Mouse (Mus musculus): ENCODE measurements at regions not wholly inside any gene's neighbourhood (a gene's known extent, or its start where the extent isn't known, plus 50 kb on each side); places are given as distances from the start of the nearest gene placed in this dataset.

DNA sequence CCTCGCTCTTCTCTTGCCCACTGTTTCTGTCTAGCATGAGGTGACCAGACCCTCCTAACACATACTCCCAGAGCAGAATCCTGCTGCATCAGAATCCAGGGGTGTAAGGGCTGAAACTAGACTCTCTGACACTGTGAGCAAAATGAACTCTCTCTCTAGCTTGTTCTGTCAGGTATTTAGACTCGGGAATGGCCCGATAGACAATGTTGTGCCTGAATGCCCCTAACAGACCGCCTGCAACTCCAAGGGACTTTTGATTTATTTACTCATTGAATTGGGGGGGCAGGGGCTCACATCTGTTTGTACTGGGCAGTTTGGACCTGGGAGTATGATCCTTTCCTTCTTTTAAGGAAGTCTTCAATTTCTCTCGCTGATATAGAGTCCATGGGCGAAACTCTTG lies 469.3 kb upstream of the Trpc7 start:
- no peaks in the 10 kb centered on the region for H3K36me3 ChIP-seq (ENCODE audit: control insufficient read depth, insufficient read depth, low read length)
- no peaks in the 10 kb centered on the region for H3K27me3 ChIP-seq (ENCODE audit: control insufficient read depth, insufficient read depth, low read length)
- WGBS (ENCODE audit: insufficient replicate concordance), result 85% methylated on average over 6 of the region's 6 CpGs
- H3K27ac ChIP-seq (ENCODE audit: low read depth, low read length), result no peak overlapping the region
- H3K9ac ChIP-seq (ENCODE audit: low read depth, low read length), result no peak overlapping the region
- H3K4me1 ChIP-seq (ENCODE audit: control insufficient read depth, insufficient read depth, low read length), result no peaks in the 10 kb centered on the region
- no peak overlapping the region for H3K4me2 ChIP-seq
- H3K4me3 ChIP-seq (ENCODE audit: low read depth, low read length), result no peak overlapping the region
- ATAC-seq (replicated peaks; ENCODE audit: insufficient number of reproducible peaks, low FRiP score, low TSS enrichment), result no peak
- no peaks in the 10 kb centered on the region for H3K9me3 ChIP-seq (replicated peaks; ENCODE audit: control insufficient read depth, low read length)

GRCm38 (mm10) chr13:57364396-57364795 lies 468.6 kb upstream of the Trpc7 start:
- no peak for ATAC-seq (replicated peaks; ENCODE audit: insufficient number of reproducible peaks, low FRiP score, low TSS enrichment)
- H3K27me3 ChIP-seq (ENCODE audit: control insufficient read depth, insufficient read depth, low read length), result no peaks in the 10 kb centered on the region

GRCm38 (mm10) chr13:57362563-57362962 lies 466.8 kb upstream of the Trpc7 start:
- no peak overlapping the region for H3K27ac ChIP-seq (ENCODE audit: low read depth, low read length)
- 24% methylated on average over 6 of the region's 6 CpGs for WGBS (ENCODE audit: insufficient replicate concordance)
- H3K4me1 ChIP-seq (ENCODE audit: control insufficient read depth, insufficient read depth, low read length), result no peaks in the 10 kb centered on the region
- no peak overlapping the region for H3K4me2 ChIP-seq
- H3K27me3 ChIP-seq (ENCODE audit: control insufficient read depth, insufficient read depth, low read length), result no peaks in the 10 kb centered on the region
- H3K4me3 ChIP-seq (ENCODE audit: low read depth, low read length), result no peak overlapping the region
- no peaks in the 10 kb centered on the region for H3K36me3 ChIP-seq (ENCODE audit: control insufficient read depth, insufficient read depth, low read length)
- H3K9me3 ChIP-seq (replicated peaks; ENCODE audit: control insufficient read depth, low read length), result no peaks in the 10 kb centered on the region
- no peak overlapping the region for H3K9ac ChIP-seq (ENCODE audit: low read depth, low read length)
- ATAC-seq (replicated peaks; ENCODE audit: insufficient number of reproducible peaks, low FRiP score, low TSS enrichment), result no peak

More at GRCm38 (mm10) chr13:57364396-57364795, 468.6 kb upstream of the Trpc7 start:
- WGBS (ENCODE audit: insufficient replicate concordance), result 90% methylated on average over 2 of the region's 2 CpGs
- Histone ChIP-seq H3K4me1 (ENCODE audit: control insufficient read depth, insufficient read depth, low read length) (no peaks in the 10 kb centered on the region), H3K36me3 (ENCODE audit: control insufficient read depth, insufficient read depth, low read length) (no peaks in the 10 kb centered on the region), H3K4me3 (ENCODE audit: low read depth, low read length) (no peak overlapping the region), H3K27ac (ENCODE audit: low read depth, low read length) (no peak overlapping the region), H3K9me3 (replicated peaks; ENCODE audit: control insufficient read depth, low read length) (no peaks in the 10 kb centered on the region), H3K4me2 (no peak overlapping the region), H3K9ac (ENCODE audit: low read depth, low read length) (no peak overlapping the region)

DNA sequence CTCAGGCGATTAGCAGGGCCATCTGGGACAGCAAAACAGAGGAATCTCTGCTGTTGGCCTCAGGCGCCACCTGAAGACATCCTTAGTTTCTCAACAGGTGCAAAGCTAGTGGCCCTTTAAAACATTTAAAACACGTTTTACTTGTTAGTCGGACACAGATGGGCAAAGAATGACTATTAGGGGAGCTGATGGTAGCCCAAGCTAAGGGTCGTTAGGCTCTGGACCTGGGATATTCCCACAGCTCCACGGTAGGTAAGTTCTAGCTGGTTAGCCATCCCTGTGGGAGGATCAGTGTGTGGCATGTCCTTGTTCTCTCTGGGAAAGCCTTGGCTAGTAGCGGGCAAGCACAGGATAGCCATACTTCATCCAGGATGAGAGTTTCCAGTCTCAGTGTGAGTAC lies 465.5 kb upstream of the Trpc7 start:
- H3K4me2 ChIP-seq, result no peak overlapping the region
- 72% methylated on average over 7 of the region's 7 CpGs for WGBS (ENCODE audit: insufficient replicate concordance)
- H3K9me3 ChIP-seq (replicated peaks; ENCODE audit: control insufficient read depth, low read length), result no peaks in the 10 kb centered on the region
- no peaks in the 10 kb centered on the region for H3K36me3 ChIP-seq (ENCODE audit: control insufficient read depth, insufficient read depth, low read length)
- ATAC-seq (replicated peaks; ENCODE audit: insufficient number of reproducible peaks, low FRiP score, low TSS enrichment), result no peak
- H3K4me3 ChIP-seq (ENCODE audit: low read depth, low read length), result no peak overlapping the region
- H3K27me3 ChIP-seq (ENCODE audit: control insufficient read depth, insufficient read depth, low read length), result no peaks in the 10 kb centered on the region
- no peak overlapping the region for H3K27ac ChIP-seq (ENCODE audit: low read depth, low read length)
- no peaks in the 10 kb centered on the region for H3K4me1 ChIP-seq (ENCODE audit: control insufficient read depth, insufficient read depth, low read length)
- no peak overlapping the region for H3K9ac ChIP-seq (ENCODE audit: low read depth, low read length)

GRCm38 (mm10) chr13:57354606-57355005 lies 458.8 kb upstream of the Trpc7 start:
- WGBS (ENCODE audit: insufficient replicate concordance), result 79% methylated on average over 7 of the region's 7 CpGs

GRCm38 (mm10) chr13:57353976-57354375 lies 458.2 kb upstream of the Trpc7 start:
- H3K27me3 ChIP-seq (ENCODE audit: control insufficient read depth, insufficient read depth, low read length), result no peaks in the 10 kb centered on the region
- H3K9ac ChIP-seq (ENCODE audit: low read depth, low read length), result no peak overlapping the region
- no peak overlapping the region for H3K4me2 ChIP-seq
- H3K4me1 ChIP-seq (ENCODE audit: control insufficient read depth, insufficient read depth, low read length), result no peaks in the 10 kb centered on the region
- H3K36me3 ChIP-seq (ENCODE audit: control insufficient read depth, insufficient read depth, low read length), result no peaks in the 10 kb centered on the region
- ATAC-seq (replicated peaks; ENCODE audit: insufficient number of reproducible peaks, low FRiP score, low TSS enrichment), result no peak
- no peak overlapping the region for H3K4me3 ChIP-seq (ENCODE audit: low read depth, low read length)
- H3K9me3 ChIP-seq (replicated peaks; ENCODE audit: control insufficient read depth, low read length), result no peaks in the 10 kb centered on the region
- H3K27ac ChIP-seq (ENCODE audit: low read depth, low read length), result no peak overlapping the region
- WGBS (ENCODE audit: insufficient replicate concordance), result 40% methylated on average over 3 of the region's 3 CpGs

More at GRCm38 (mm10) chr13:57354606-57355005, 458.8 kb upstream of the Trpc7 start:
- H3K27me3 ChIP-seq (ENCODE audit: control insufficient read depth, insufficient read depth, low read length), result no peaks in the 10 kb centered on the region
- ATAC-seq (replicated peaks; ENCODE audit: insufficient number of reproducible peaks, low FRiP score, low TSS enrichment), result no peak
- H3K9ac ChIP-seq (ENCODE audit: low read depth, low read length), result no peak overlapping the region
- no peaks in the 10 kb centered on the region for H3K9me3 ChIP-seq (replicated peaks; ENCODE audit: control insufficient read depth, low read length)
- no peak overlapping the region for H3K4me3 ChIP-seq (ENCODE audit: low read depth, low read length)
- no peaks in the 10 kb centered on the region for H3K36me3 ChIP-seq (ENCODE audit: control insufficient read depth, insufficient read depth, low read length)
- no peak overlapping the region for H3K4me2 ChIP-seq
- H3K4me1 ChIP-seq (ENCODE audit: control insufficient read depth, insufficient read depth, low read length), result no peaks in the 10 kb centered on the region
- no peak overlapping the region for H3K27ac ChIP-seq (ENCODE audit: low read depth, low read length)

DNA sequence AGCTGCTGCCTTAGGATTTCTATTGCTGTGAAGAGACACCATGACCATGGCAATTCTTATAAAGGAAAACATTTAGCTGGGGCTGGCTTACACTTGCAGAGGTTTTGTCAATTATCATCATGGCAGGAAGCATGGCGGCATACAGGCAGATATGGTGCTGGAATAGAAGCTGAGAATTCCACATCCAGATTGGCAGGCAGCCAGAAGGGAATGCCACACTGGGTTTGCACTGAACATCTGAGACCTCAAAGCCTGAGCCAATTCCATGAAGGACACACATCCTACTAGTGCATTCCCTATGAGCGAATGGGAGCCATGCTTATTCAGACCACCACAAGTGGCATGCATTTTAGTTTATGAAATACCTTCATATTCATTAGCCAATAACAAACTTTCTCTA lies 455.0 kb upstream of the Trpc7 start:
- WGBS (ENCODE audit: insufficient replicate concordance), result 66% methylated on average over 2 of the region's 2 CpGs

GRCm38 (mm10) chr13:57338676-57339075 lies 442.9 kb upstream of the Trpc7 start:
- Histone ChIP-seq H3K9ac (ENCODE audit: low read depth, low read length) (no peak overlapping the region), H3K4me3 (ENCODE audit: low read depth, low read length) (no peak overlapping the region), H3K4me2 (no peak overlapping the region), H3K27ac (ENCODE audit: low read depth, low read length) (no peak overlapping the region), H3K36me3 (ENCODE audit: control insufficient read depth, insufficient read depth, low read length) (no peaks in the 10 kb centered on the region), H3K27me3 (ENCODE audit: control insufficient read depth, insufficient read depth, low read length) (no peaks in the 10 kb centered on the region), H3K9me3 (replicated peaks; ENCODE audit: control insufficient read depth, low read length) (no peaks in the 10 kb centered on the region), H3K4me1 (ENCODE audit: control insufficient read depth, insufficient read depth, low read length) (no peaks in the 10 kb centered on the region)
- WGBS (ENCODE audit: insufficient replicate concordance), result 57% methylated on average over 6 of the region's 6 CpGs
- no peak for ATAC-seq (replicated peaks; ENCODE audit: insufficient number of reproducible peaks, low FRiP score, low TSS enrichment)

More for the DNA sequence above, 455.0 kb upstream of the Trpc7 start:
- Histone ChIP-seq H3K9ac (ENCODE audit: low read depth, low read length) (no peak overlapping the region), H3K27me3 (ENCODE audit: control insufficient read depth, insufficient read depth, low read length) (no peaks in the 10 kb centered on the region), H3K27ac (ENCODE audit: low read depth, low read length) (no peak overlapping the region), H3K36me3 (ENCODE audit: control insufficient read depth, insufficient read depth, low read length) (no peaks in the 10 kb centered on the region), H3K4me2 (no peak overlapping the region), H3K9me3 (replicated peaks; ENCODE audit: control insufficient read depth, low read length) (no peaks in the 10 kb centered on the region), H3K4me1 (ENCODE audit: control insufficient read depth, insufficient read depth, low read length) (no peaks in the 10 kb centered on the region), H3K4me3 (ENCODE audit: low read depth, low read length) (no peak overlapping the region)
- ATAC-seq (replicated peaks; ENCODE audit: insufficient number of reproducible peaks, low FRiP score, low TSS enrichment), result no peak

GRCm38 (mm10) chr13:57336596-57336995 lies 440.8 kb upstream of the Trpc7 start:
- H3K27ac ChIP-seq (ENCODE audit: low read depth, low read length), result no peak overlapping the region
- no peak overlapping the region for H3K9ac ChIP-seq (ENCODE audit: low read depth, low read length)
- no peaks in the 10 kb centered on the region for H3K4me1 ChIP-seq (ENCODE audit: control insufficient read depth, insufficient read depth, low read length)
- no peak overlapping the region for H3K4me2 ChIP-seq
- 89% methylated on average over 8 of the region's 8 CpGs for WGBS (ENCODE audit: insufficient replicate concordance)
- H3K36me3 ChIP-seq (ENCODE audit: control insufficient read depth, insufficient read depth, low read length), result no peaks in the 10 kb centered on the region
- no peaks in the 10 kb centered on the region for H3K9me3 ChIP-seq (replicated peaks; ENCODE audit: control insufficient read depth, low read length)
- ATAC-seq (replicated peaks; ENCODE audit: insufficient number of reproducible peaks, low FRiP score, low TSS enrichment), result no peak
- no peaks in the 10 kb centered on the region for H3K27me3 ChIP-seq (ENCODE audit: control insufficient read depth, insufficient read depth, low read length)
- H3K4me3 ChIP-seq (ENCODE audit: low read depth, low read length), result no peak overlapping the region

Data from heart, embryonic 11.5 days (tissue).